Mouse (Mus musculus) myocyte (in vitro differentiated cells): ENCODE results near the gene Tulp3.

Source experiments
- CEBPB ChIP-seq: IDR thresholded peaks from 2 replicates; pipeline ENCODE4 v1.6.1; 2011; ENCODE audit warnings: mild to moderate bottlenecking, moderate library complexity; ENCODE audit not compliant: poor library complexity, insufficient read depth, severe bottlenecking
- E2F4 ChIP-seq: IDR thresholded peaks from one replicate; pipeline ENCODE4 v1.6.1; 2011; ENCODE audit warnings: mild to moderate bottlenecking, control low read depth, moderate library complexity; ENCODE audit not compliant: insufficient read depth
- MAX ChIP-seq: IDR thresholded peaks from one replicate; pipeline ENCODE4 v1.6.1; 2011; ENCODE audit warnings: low read depth, mild to moderate bottlenecking, control low read depth
- MYOD1 ChIP-seq, 3 experiments: IDR thresholded peaks; one replicate each; pipeline ENCODE4 v1.6.1; 2011; ENCODE audit warnings: control low read depth in 2 of 3, low read depth in 2 of 3, mild to moderate bottlenecking in 2 of 3, moderate library complexity in 1 of 3; ENCODE audit not compliant: insufficient read length in 2 of 3, control insufficient read depth in 1 of 3
- MYOG ChIP-seq, 3 experiments: IDR thresholded peaks; one replicate each; pipeline ENCODE4 v1.6.1; 2011; ENCODE audit warnings: control low read depth in 2 of 3, low read depth in 2 of 3, mild to moderate bottlenecking in 2 of 3; ENCODE audit not compliant: insufficient read length in 2 of 3, control insufficient read depth in 1 of 3, insufficient read depth in 1 of 3
- POLR2A ChIP-seq: IDR thresholded peaks from one replicate; pipeline ENCODE4 v1.6.1; 2011; ENCODE audit warnings: low read depth, mild to moderate bottlenecking, control low read depth, moderate library complexity; ENCODE audit not compliant: insufficient read length
- POLR2AphosphoS2 ChIP-seq: IDR thresholded peaks from one replicate; pipeline ENCODE4 v1.6.1; 2011; ENCODE audit warnings: low read depth, control low read depth; ENCODE audit not compliant: insufficient read length
- TCF12 ChIP-seq: IDR thresholded peaks from one replicate; pipeline ENCODE4 v1.6.1; 2011; ENCODE audit warnings: mild to moderate bottlenecking, control low read depth; ENCODE audit not compliant: poor library complexity, insufficient read depth, severe bottlenecking
- TCF3 ChIP-seq: IDR thresholded peaks from one replicate; pipeline ENCODE4 v1.6.1; 2011; ENCODE audit warnings: low read depth, control low read depth; ENCODE audit not compliant: insufficient read length
- USF1 ChIP-seq: IDR thresholded peaks from one replicate; pipeline ENCODE4 v1.6.1; 2011; ENCODE audit warnings: low read depth, mild to moderate bottlenecking, control low read depth, moderate library complexity

- TF ChIP-seq MYOG (IDR thresholded peaks at IDR 0.05; ENCODE audit: control insufficient read depth in 1 of 3, insufficient read depth in 1 of 3, insufficient read length in 2 of 3, low read depth in 2 of 3) (no peak), MAX (no peak), TCF3 (no peak), TCF12 (no peak), USF1 (no peak), MYOD1 (IDR thresholded peaks at IDR 0.05; ENCODE audit: control insufficient read depth in 1 of 3, insufficient read length in 2 of 3, low read depth in 2 of 3) (no peak), POLR2A (no peak), E2F4 (no peak), CEBPB (no peak), POLR2AphosphoS2 (no peak)
Observed at GRCm38 (mm10) chr6:128288681-128289080, 67.0 kb downstream of the Tulp3 start.
